Mouse (Mus musculus) intestine, postnatal 0 days (tissue): ENCODE results near the gene Peak1. TPM values are rescaled to one million over a fixed set of nuclear protein-coding genes. Genes with fewer than 3 reads are reported as not detected.

Experiments
- ATAC-seq: fragments of 200-750 bp; cut with Nextera tagmentation; 2 replicates; pipeline ENCODE4 v1.8.0; 2017; ENCODE audit warnings: mild to moderate bottlenecking, moderate TSS enrichment, moderate library complexity
- H3K27ac ChIP-seq: fragments of 300-500 bp; sonication (generic); 2 replicates; pipeline ENCODE4 v1.5.1; 2014; ENCODE audit warnings: mild to moderate bottlenecking, low read depth, low read length, moderate library complexity
- H3K27me3 ChIP-seq: fragments of 300-500 bp; sonication (generic); replicated peaks from 2 replicates; pipeline ENCODE4 v1.6.1; 2014; ENCODE audit warnings: low read length, mixed read lengths; ENCODE audit not compliant: control insufficient read depth, insufficient read depth
- H3K36me3 ChIP-seq: fragments of 300-500 bp; sonication (generic); 2 replicates; pipeline ENCODE4 v1.6.1; 2014; ENCODE audit warnings: mild to moderate bottlenecking, moderate library complexity; ENCODE audit not compliant: control insufficient read depth, insufficient read depth
- H3K4me1 ChIP-seq: fragments of 300-500 bp; sonication (generic); replicated peaks from 2 replicates; pipeline ENCODE4 v1.6.1; 2014; ENCODE audit warnings: antibody characterized with exemption, low read length, mixed read lengths; ENCODE audit not compliant: control insufficient read depth, insufficient read depth
- H3K4me2 ChIP-seq: fragments of 300-500 bp; sonication (generic); replicated peaks from 2 replicates; pipeline ENCODE4 v1.6.1; 2014; ENCODE audit warnings: low read depth, mild to moderate bottlenecking, moderate library complexity
- H3K4me3 ChIP-seq: fragments of 300-500 bp; sonication (generic); 2 replicates; pipeline ENCODE4 v1.5.1; 2014; ENCODE audit warnings: low read depth, low read length
- H3K9ac ChIP-seq: fragments of 300-500 bp; sonication (generic); 2 replicates; pipeline ENCODE4 v1.6.1; 2014; ENCODE audit warnings: mild to moderate bottlenecking, low read depth, low read length
- H3K9me3 ChIP-seq: fragments of 300-500 bp; sonication (generic); 2 replicates; pipeline ENCODE4 v1.6.1; 2016; ENCODE audit warnings: mixed run types; ENCODE audit not compliant: control insufficient read depth
- CTCF ChIP-seq: sonication (generic); IDR thresholded peaks from 2 replicates; pipeline ENCODE4 v1.5.1; 2016; ENCODE audit warnings: low read depth, mild to moderate bottlenecking, control low read depth, antibody characterized with exemption, moderate library complexity
- WGBS: fragments of 180-500 bp; shearing (Covaris S2); extraction: QIAGEN DNeasy Blood & Tissue Kit; methylation state at CpG from one replicate; pipeline ENCODE4 v1.1.7; 2014; 5-methylcytosine and 5-hydroxymethylcytosine counted together
- polyA plus RNA-seq: library from polyadenylated mRNA; unstranded; fragments of >200 nt; fragmentation: Nextera tagmentation; extraction: Ambion mirVana; gene quantifications from 2 replicates; pipeline ENCODE4 v1.2.1, GENCODE M21; 2015

Gene Peak1
- polyA plus RNA-seq, 1 experiment from 2014 or later, result 5.9 TPM

GRCm38 (mm10) chr9:56417415-56417947, 386 bp downstream of the Peak1 start:
- no peaks in the 10 kb centered on the region for H3K4me1 ChIP-seq
- no peaks in the 10 kb centered on the region for H3K27me3 ChIP-seq
- no peaks in the 10 kb centered on the region for H3K9me3 ChIP-seq
- H3K27ac ChIP-seq, result peak overlapping the region; percentile 90
- TF ChIP-seq CTCF, result peak; percentile 81
- H3K36me3 ChIP-seq, result no peaks in the 10 kb centered on the region
- WGBS, result 1% methylated on average over 39 of the region's 40 CpGs
- peak; percentile 51 for ATAC-seq
- H3K4me3 ChIP-seq, result peak overlapping the region; percentile 90
- H3K9ac ChIP-seq, result peak overlapping the region; percentile 87
- H3K4me2 ChIP-seq, result peak overlapping the region; percentile 83

GRCm38 (mm10) chr9:56415935-56416607, 1.8 kb downstream of the Peak1 start:
- TF ChIP-seq CTCF, result no peak
- Histone ChIP-seq H3K27ac (no peak overlapping the region), H3K36me3 (no peaks in the 10 kb centered on the region), H3K4me1 (no peaks in the 10 kb centered on the region), H3K9ac (no peak overlapping the region), H3K9me3 (no peaks in the 10 kb centered on the region), H3K27me3 (no peaks in the 10 kb centered on the region), H3K4me3 (no peak overlapping the region), H3K4me2 (peak overlapping the region; percentile 83)
- no peak for ATAC-seq
- 37% methylated on average over 4 of the region's 4 CpGs for WGBS

GRCm38 (mm10) chr9:56415393-56415792, 2.5 kb downstream of the Peak1 start:
- no peak overlapping the region for H3K4me3 ChIP-seq
- 82% methylated on average over 1 of the region's 1 CpGs for WGBS
- H3K9ac ChIP-seq, result no peak overlapping the region
- TF ChIP-seq CTCF, result no peak
- no peaks in the 10 kb centered on the region for H3K27me3 ChIP-seq
- H3K4me2 ChIP-seq, result no peak overlapping the region
- H3K36me3 ChIP-seq, result no peaks in the 10 kb centered on the region
- no peaks in the 10 kb centered on the region for H3K9me3 ChIP-seq
- no peaks in the 10 kb centered on the region for H3K4me1 ChIP-seq
- no peak for ATAC-seq
- no peak overlapping the region for H3K27ac ChIP-seq

GRCm38 (mm10) chr9:56414322-56414721, 3.5 kb downstream of the Peak1 start:
- no peaks in the 10 kb centered on the region for H3K36me3 ChIP-seq
- TF ChIP-seq CTCF, result peak; percentile 47

GRCm38 (mm10) chr9:56412716-56413115, 5.2 kb downstream of the Peak1 start:
- no peak overlapping the region for H3K4me3 ChIP-seq
- no peaks in the 10 kb centered on the region for H3K4me1 ChIP-seq
- no peak for TF ChIP-seq CTCF
- ATAC-seq, result no peak
- H3K9ac ChIP-seq, result no peak overlapping the region
- no peaks in the 10 kb centered on the region for H3K27me3 ChIP-seq
- H3K9me3 ChIP-seq, result no peaks in the 10 kb centered on the region
- H3K4me2 ChIP-seq, result no peak overlapping the region
- no peak overlapping the region for H3K27ac ChIP-seq
- WGBS, result 76% methylated on average over 1 of the region's 1 CpGs
- no peaks in the 10 kb centered on the region for H3K36me3 ChIP-seq

More at GRCm38 (mm10) chr9:56414322-56414721, 3.5 kb downstream of the Peak1 start:
- Histone ChIP-seq H3K4me3 (no peak overlapping the region), H3K4me1 (no peaks in the 10 kb centered on the region), H3K9me3 (no peaks in the 10 kb centered on the region), H3K9ac (no peak overlapping the region), H3K27me3 (no peaks in the 10 kb centered on the region), H3K4me2 (no peak overlapping the region), H3K27ac (no peak overlapping the region)
- ATAC-seq, result no peak

- Histone ChIP-seq H3K4me1 (no peaks in the 10 kb centered on the region), H3K27ac (no peak overlapping the region), H3K36me3 (no peaks in the 10 kb centered on the region), H3K27me3 (no peaks in the 10 kb centered on the region), H3K9me3 (no peaks in the 10 kb centered on the region), H3K4me2 (no peak overlapping the region), H3K4me3 (no peak overlapping the region), H3K9ac (no peak overlapping the region)
- 75% methylated on average over 2 of the region's 2 CpGs for WGBS
- no peak for TF ChIP-seq CTCF
- ATAC-seq, result no peak
Measured at GRCm38 (mm10) chr9:56409928-56410327, 7.9 kb downstream of the Peak1 start.
